Mouse (Mus musculus) v-Abl transformed pro-B cells (cell line): Measurements from ENCODE around the gene Rbm12b1.
"Not testable (repeated sequence)": the region's sequence is repeated elsewhere in the genome, so short reads cannot be mapped to it uniquely, and the experiment has no call there.

ENCODE experiments used
- in situ Hi-C, 2 experiments: fragments of 400-800 bp; cut with MboI; formaldehyde crosslinking; loops; one replicate each; pipeline ENCODE4 v1.15.1; 2025; ENCODE audit not compliant: unreplicated experiment in 2 of 2

The Rbm12b1 gene

GRCm38 (mm10) chr4:12140141-12140567, at the start of gene Rbm12b1:
TSS of gene Rbm12b1 (plus strand) at chr4:12140264.
- in situ Hi-C loops: not testable (repeated sequence)

DNA sequence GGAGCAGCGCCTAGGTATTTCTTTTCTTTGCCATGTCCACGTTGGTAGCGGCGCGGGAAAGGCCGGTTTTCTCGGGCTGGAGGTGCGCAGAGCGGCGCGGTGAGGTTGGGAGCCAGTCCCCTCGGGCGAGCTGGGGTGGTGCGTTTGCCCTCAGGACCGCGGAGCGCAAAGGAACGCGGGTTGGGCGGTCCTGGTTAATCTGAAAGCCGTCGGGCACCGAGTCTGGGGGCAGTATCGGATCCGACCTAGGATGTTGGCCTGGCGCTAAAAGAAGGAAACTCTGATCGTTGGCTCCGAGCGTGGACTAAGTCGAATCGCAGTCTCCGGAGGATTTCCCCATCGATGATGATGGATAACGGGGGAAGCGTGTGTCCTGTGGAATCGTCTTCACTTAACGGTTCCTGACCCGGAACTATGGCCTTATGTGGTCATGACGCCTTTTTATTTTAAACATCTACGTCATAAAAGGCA, 563 bp downstream of the Rbm12b1 start:
- in situ Hi-C loops: not testable (repeated sequence)

DNA sequence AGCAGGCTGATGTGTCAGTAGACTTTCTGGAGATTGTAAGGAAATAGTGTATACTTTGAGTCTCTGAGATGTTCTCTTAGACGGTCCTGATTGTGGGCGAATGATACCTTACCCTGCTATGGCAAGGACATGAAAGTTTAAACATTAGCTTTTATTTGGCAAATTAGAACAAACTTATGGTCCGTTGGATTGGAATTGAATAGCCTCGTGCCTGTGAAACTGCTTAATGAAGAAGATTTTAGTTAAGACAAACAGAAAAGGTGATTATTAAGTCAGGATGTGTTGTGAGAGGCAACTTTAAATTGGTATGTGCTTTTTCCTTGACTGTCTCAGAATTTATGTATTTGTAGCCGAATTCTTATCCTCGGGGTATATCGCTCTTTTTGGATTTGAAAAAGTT, 1.5 kb downstream of the Rbm12b1 start:
- in situ Hi-C loops: not testable (repeated sequence)

DNA sequence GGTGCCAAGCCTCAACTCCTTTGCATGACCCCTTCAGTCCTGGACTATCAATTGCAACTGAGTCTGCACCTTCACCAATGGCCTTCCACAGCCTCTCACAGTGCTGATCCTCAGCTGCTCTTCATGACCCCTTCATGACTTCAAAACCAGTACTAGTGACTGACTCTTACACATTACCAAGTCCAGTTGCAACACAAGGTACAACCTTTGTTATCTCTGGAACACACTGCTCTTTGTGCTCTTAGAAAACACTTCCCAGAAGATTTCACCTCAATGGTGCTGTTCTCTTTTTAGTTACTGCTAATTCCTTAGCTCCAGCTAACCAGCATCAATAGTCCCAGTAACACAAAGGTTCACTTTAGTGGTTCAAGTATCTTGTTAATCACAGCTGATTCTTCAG, 7.6 kb downstream of the Rbm12b1 start:
- in situ Hi-C loops: no loop called here

DNA sequence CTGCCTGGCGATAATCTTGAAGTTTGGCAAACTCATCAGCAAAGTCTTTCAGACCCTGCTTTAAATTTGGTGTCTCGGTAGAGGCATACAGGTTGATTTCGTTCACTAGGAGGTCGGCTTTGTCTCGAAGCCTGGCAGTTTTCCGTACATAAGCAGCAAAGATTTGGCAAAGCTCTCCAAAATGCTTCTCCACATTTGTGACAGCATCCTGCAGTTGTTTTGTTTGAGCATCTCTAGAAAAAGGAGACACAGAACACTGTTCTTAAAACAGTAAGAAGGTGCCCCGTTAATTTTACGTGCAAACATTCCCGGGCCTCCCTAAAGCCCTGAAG, 30.9 kb downstream of the Rbm12b1 start:
- in situ Hi-C loops: no loop called here

GRCm38 (mm10) chr4:12171318-12172091, 31.4 kb downstream of the Rbm12b1 start, which contains the start of gene Fam92a:
TSS of gene Fam92a (minus strand) at chr4:12172015.
- in situ Hi-C loops: no loop called here

DNA sequence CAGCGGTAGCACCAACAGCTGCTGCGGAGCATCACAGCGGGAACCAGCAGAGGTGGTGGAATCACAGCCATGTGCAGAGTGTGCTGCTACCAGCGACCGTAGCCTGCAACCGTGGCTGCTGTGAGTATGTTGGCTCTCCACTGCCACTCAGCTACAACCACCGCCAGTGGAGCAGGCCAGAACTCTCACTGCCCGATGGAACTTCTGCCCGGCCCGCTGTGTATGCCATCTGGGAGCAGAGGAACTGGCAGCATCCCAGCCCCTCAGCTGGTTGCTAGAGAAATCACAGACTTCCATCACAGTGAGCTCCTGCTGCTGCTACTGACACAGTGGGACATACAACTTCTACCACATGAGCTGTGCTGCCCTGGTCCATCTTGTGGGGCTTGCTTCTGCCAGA, 38.9 kb downstream of the Rbm12b1 start:
- in situ Hi-C loops: no loop called here
